Mouse (Mus musculus): ENCODE results near the gene Dhdds. TPM values are rescaled to one million over a fixed set of nuclear protein-coding genes. Genes with fewer than 3 reads are reported as not detected.

Dhdds gene
- 34.9 and 38.1 TPM in 2 replicates for polyA plus RNA-seq (2014; fragmentation: Nextera tagmentation; extraction: Ambion mirVana)

DNA sequence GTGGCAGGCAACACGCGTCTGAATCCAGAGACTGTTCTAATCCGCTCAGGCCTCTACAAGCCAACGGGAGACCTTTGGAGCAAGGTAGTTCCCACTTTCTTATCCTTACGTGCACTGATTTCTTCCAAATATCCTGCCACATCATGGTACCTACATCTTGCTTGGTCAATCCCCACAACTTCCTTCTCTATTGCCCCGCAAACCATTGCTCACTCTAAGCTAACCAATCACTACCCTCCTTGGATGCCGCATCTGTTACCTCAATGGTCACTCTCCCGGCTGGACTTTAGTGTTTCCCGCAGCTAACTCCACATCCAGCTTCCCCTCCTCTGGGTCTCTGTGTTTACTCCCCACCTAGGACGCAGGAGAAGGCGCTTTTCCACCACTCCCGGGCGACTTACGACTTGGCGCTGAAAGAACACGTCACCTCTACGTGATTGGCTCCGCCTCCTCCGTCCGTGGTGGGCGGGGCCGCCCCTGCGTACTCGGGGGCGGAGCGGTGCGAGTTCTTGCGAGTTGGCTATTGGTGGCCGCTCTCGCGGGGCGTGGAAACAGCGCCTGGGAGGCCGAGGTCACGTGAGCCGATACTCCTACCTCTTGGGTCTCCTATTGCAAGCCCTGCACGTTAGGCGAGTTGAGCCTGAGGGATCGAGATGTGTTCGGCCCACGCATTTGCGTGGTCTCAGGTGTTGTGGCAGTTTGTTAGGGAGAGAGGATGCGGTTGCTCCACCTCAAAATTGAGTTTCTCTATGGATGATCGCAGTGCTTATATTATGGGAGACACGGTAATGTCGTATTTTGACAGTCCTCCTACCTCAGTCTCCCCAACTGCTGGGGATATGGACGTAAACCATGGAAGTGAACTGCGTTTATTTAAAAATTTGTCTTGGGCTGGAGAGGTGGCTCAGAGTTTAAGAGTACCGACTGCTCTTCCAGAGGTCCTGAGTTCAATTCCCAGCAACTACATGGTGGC is at the start of gene Dhdds:
TSS of gene Dhdds (minus strand) at position 453 of the 973 bp plus-strand sequence.
- H3K27me3 ChIP-seq (ENCODE audit: control insufficient read depth, insufficient read depth, low read length), result no peaks in the 10 kb centered on the region
- no peaks in the 10 kb centered on the region for H3K4me1 ChIP-seq (replicated peaks; ENCODE audit: control insufficient read depth, insufficient read depth, low read length)
- whole genome bisulfite sequencing, result 1% methylated on average over 49 of the region's 49 CpGs
- H3K27ac ChIP-seq (ENCODE audit: low read depth, low read length), result no peak within 1 kb of the TSS
- H3K9ac ChIP-seq (ENCODE audit: low read depth, low read length), result peak within 1 kb of the TSS; percentile 57; the same call in 1 of the 2 replicates
- DNase-seq (ENCODE audit: low spot score) (peak; percentile 100), ATAC-seq (ENCODE audit: low FRiP score) (peak; percentile 98)
- no peaks in the 10 kb centered on the region for H3K9me3 ChIP-seq (ENCODE audit: control insufficient read depth, low read length)
- no peaks in the 10 kb centered on the region for H3K36me3 ChIP-seq (ENCODE audit: control insufficient read depth, insufficient read depth, low read length)
- peak within 1 kb of the TSS; percentile 66 for H3K4me3 ChIP-seq (ENCODE audit: low read depth, low read length)
- H3K4me2 ChIP-seq (replicated peaks; ENCODE audit: low read depth, low read length), result peak within 1 kb of the TSS; percentile 69

DNA sequence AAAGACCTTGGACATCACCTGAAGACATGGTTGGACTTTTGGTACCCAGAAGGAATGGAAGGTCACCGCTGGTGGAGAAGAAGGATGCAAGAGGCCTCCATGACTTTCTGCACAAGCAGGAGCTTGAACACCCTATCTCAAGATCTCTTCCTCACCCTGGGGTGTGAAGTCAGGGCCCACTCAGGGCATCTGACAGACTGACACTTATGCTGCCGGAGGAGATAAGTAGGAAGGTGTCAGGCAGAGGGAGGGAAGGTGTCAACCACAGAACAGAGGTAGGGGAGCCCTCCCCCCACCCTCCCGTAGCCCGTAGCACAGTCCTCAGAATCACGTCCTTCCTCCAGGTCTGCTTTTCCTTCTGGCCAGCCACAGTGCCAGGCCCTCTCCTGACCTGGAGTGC is 46.9 kb upstream of the Dhdds start:
- no peaks in the 10 kb centered on the region for H3K27me3 ChIP-seq (ENCODE audit: control insufficient read depth, insufficient read depth, low read length)
- H3K4me3 ChIP-seq (ENCODE audit: low read depth, low read length), result no peak overlapping the region
- DNase-seq (ENCODE audit: low spot score), result no peak
- H3K4me2 ChIP-seq (replicated peaks; ENCODE audit: low read depth, low read length), result no peak overlapping the region
- H3K9ac ChIP-seq (ENCODE audit: low read depth, low read length), result no peak overlapping the region
- WGBS, result 69% methylated on average over 5 of the region's 5 CpGs
- no peak for ATAC-seq (ENCODE audit: low FRiP score)
- H3K27ac ChIP-seq (ENCODE audit: low read depth, low read length), result no peak overlapping the region
- H3K9me3 ChIP-seq (ENCODE audit: control insufficient read depth, low read length), result no peaks in the 10 kb centered on the region
- H3K36me3 ChIP-seq (ENCODE audit: control insufficient read depth, insufficient read depth, low read length), result no peaks in the 10 kb centered on the region
- no peaks in the 10 kb centered on the region for H3K4me1 ChIP-seq (replicated peaks; ENCODE audit: control insufficient read depth, insufficient read depth, low read length)

DNA sequence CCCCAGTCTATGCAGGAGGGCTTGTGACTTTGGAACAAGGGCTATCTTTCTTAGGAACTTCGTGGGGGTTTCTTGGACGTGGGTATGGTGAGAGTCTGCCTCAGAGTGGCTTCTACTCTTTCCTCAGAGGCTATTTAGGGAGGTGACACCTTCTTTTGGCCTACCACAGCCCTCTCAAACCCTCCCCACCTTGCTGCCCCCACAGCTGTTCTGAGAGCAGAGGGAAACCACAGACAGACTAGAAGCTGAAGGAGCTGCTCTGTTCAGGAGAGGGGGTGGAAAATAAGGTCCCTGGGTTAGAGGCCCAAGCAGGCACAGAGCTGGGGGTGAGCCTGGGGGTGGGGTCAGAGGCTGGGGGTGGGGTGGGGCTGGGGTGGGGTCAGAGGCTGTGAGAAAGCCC is 42.3 kb upstream of the Dhdds start:
- Histone ChIP-seq H3K4me1 (replicated peaks; ENCODE audit: control insufficient read depth, insufficient read depth, low read length) (0 out of 2 replicates have a peak, but pooled peaks cover 2% of the 10 kb centered on the region), H3K9ac (ENCODE audit: low read depth, low read length) (no peak overlapping the region), H3K9me3 (ENCODE audit: control insufficient read depth, low read length) (no peaks in the 10 kb centered on the region), H3K36me3 (ENCODE audit: control insufficient read depth, insufficient read depth, low read length) (no peaks in the 10 kb centered on the region), H3K4me3 (ENCODE audit: low read depth, low read length) (no peak overlapping the region), H3K27ac (ENCODE audit: low read depth, low read length) (no peak overlapping the region), H3K4me2 (replicated peaks; ENCODE audit: low read depth, low read length) (no peak overlapping the region), H3K27me3 (ENCODE audit: control insufficient read depth, insufficient read depth, low read length) (no peaks in the 10 kb centered on the region)
- ATAC-seq (ENCODE audit: low FRiP score) (no peak), DNase-seq (ENCODE audit: low spot score) (no peak)
- WGBS, result 73% methylated on average over 2 of the region's 2 CpGs

DNA sequence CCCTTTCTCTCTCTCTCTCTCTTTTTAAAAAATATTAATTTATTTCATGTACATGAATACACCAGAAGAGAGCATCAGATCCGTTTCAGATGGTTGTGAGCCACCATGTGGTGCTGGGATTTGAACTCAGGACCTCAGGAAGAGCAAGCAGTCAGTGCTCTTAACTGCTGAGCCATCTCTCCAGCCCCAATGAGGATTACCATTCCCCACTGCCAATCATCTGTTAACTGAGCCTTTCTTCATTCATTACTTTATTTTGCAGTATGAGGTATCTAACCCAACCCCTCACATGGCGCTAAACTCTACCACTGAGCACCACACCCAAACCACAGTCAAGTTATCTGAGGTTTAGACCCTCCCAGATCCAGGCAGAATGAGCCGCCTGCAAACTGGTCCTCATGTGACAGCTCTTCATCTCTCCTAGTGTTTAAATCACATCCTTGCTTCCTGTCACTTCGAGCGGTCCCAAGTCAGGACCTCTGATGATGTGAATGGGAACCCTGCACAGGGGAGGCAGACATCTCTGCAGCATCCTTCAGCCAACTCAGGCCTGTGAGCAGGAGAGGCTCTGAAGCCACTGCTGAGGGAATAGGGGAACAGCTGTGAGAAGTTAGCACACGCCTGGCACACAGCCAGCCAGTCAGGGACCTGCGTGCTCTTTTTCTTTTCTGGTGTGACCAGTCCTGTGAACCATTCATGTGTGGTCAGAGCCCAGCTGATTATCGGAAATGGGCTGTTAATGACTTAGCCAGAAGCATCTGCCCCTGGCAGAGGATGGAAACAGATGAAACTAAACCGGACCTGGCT is 40.8 kb upstream of the Dhdds start:
- Histone ChIP-seq H3K9me3 (ENCODE audit: control insufficient read depth, low read length) (no peaks in the 10 kb centered on the region), H3K36me3 (ENCODE audit: control insufficient read depth, insufficient read depth, low read length) (no peaks in the 10 kb centered on the region), H3K4me2 (replicated peaks; ENCODE audit: low read depth, low read length) (no peak overlapping the region), H3K4me1 (replicated peaks; ENCODE audit: control insufficient read depth, insufficient read depth, low read length) (0 out of 2 replicates have a peak, but pooled peaks cover 2% of the 10 kb centered on the region), H3K9ac (ENCODE audit: low read depth, low read length) (0 out of 2 replicates have a peak overlapping the region, but pooled peaks have one; percentile 4), H3K27ac (ENCODE audit: low read depth, low read length) (0 out of 2 replicates have a peak overlapping the region, but pooled peaks have one; percentile 30), H3K27me3 (ENCODE audit: control insufficient read depth, insufficient read depth, low read length) (no peaks in the 10 kb centered on the region), H3K4me3 (ENCODE audit: low read depth, low read length) (no peak overlapping the region)
- WGBS, result 65% methylated on average over 9 of the region's 9 CpGs
- DNase-seq (ENCODE audit: low spot score), result peak; percentile 38
- ATAC-seq (ENCODE audit: low FRiP score), result no peak

DNA sequence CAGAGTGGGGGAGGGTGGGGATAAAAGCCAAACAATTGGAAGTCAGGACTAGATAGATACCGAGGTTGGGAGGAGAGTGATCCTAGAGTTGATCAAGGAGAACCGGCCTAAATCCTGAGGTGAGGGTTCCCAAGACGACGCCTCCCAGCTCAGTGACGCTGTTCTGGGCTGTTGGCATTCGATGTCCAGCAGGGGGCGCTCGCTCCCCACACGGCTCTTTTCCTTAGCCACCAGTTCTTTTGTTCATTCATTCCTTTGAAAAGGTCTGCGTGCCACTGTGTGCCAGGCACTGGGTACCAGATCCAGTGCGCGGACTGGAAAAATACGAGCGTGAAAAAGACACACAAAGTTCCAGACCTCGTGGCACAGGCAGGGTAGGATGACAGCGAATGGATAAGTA is 35.2 kb upstream of the Dhdds start:
- no peak overlapping the region for H3K4me2 ChIP-seq (replicated peaks; ENCODE audit: low read depth, low read length)
- 5% methylated on average over 16 of the region's 16 CpGs for WGBS

DNA sequence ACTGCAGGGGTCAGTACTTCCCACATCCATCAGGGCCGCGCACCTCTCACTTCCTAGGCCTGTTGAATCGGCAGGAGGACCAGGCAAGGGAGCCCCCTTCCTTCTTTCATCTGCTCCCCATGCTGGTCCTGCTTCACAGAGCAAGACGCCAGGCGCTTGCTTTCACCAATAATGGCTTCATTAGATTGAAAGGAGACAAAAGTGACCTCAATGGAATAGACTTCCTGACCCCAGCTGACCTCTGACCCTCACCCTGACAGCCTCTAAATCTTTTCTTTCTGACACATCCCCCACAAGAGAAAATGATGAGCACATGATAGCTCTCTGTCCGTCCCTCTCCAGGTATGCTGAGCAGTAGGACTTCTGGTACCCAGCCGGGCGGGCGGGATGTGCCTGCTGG is 25.1 kb upstream of the Dhdds start:
- DNase-seq (ENCODE audit: low spot score) (no peak), ATAC-seq (ENCODE audit: low FRiP score) (no peak)
- H3K4me1 ChIP-seq (replicated peaks; ENCODE audit: control insufficient read depth, insufficient read depth, low read length), result no peaks in the 10 kb centered on the region
- no peak overlapping the region for H3K4me2 ChIP-seq (replicated peaks; ENCODE audit: low read depth, low read length)
- H3K9me3 ChIP-seq (ENCODE audit: control insufficient read depth, low read length), result no peaks in the 10 kb centered on the region
- H3K27ac ChIP-seq (ENCODE audit: low read depth, low read length), result no peak overlapping the region
- H3K4me3 ChIP-seq (ENCODE audit: low read depth, low read length), result no peak overlapping the region
- no peaks in the 10 kb centered on the region for H3K27me3 ChIP-seq (ENCODE audit: control insufficient read depth, insufficient read depth, low read length)
- H3K36me3 ChIP-seq (ENCODE audit: control insufficient read depth, insufficient read depth, low read length), result no peaks in the 10 kb centered on the region
- WGBS, result 20% methylated on average over 9 of the region's 9 CpGs
- no peak overlapping the region for H3K9ac ChIP-seq (ENCODE audit: low read depth, low read length)

More for the DNA sequence above, 35.2 kb upstream of the Dhdds start:
- peak; percentile 93 for DNase-seq (ENCODE audit: low spot score)
- Histone ChIP-seq H3K36me3 (ENCODE audit: control insufficient read depth, insufficient read depth, low read length) (no peaks in the 10 kb centered on the region), H3K4me1 (replicated peaks; ENCODE audit: control insufficient read depth, insufficient read depth, low read length) (no peaks in the 10 kb centered on the region), H3K4me3 (ENCODE audit: low read depth, low read length) (no peak overlapping the region), H3K9ac (ENCODE audit: low read depth, low read length) (no peak overlapping the region), H3K27ac (ENCODE audit: low read depth, low read length) (no peak overlapping the region), H3K9me3 (ENCODE audit: control insufficient read depth, low read length) (no peaks in the 10 kb centered on the region), H3K27me3 (ENCODE audit: control insufficient read depth, insufficient read depth, low read length) (no peaks in the 10 kb centered on the region)
- peak; percentile 27; the same call in 1 of the 2 replicates for ATAC-seq (ENCODE audit: low FRiP score)

DNA sequence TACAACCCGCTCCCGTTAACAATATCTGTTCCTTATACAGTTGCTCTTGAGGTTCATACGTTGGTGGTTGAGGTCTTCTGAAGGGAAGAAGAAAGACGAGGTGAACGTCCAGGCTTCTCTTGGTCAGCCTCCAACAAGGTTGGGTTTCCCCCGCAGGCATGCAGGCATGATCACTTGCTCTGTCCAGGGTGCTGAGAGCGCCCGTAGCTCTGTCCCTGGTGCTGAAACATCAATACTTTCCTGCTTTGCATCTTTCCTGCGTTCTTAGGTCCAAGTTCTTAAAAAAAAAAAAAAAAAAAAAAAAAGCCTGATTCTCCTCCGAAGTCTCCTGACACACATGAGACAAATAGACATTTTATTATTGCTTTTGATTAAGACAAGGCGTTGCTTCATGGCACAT is 19.9 kb upstream of the Dhdds start:
- Histone ChIP-seq H3K9me3 (ENCODE audit: control insufficient read depth, low read length) (no peaks in the 10 kb centered on the region), H3K27ac (ENCODE audit: low read depth, low read length) (peak overlapping the region; percentile 84; the same call in 1 of the 2 replicates), H3K9ac (ENCODE audit: low read depth, low read length) (0 out of 2 replicates have a peak overlapping the region, but pooled peaks have one; percentile 3), H3K4me2 (replicated peaks; ENCODE audit: low read depth, low read length) (peak overlapping the region; percentile 53; the same call in 1 of the 2 replicates), H3K36me3 (ENCODE audit: control insufficient read depth, insufficient read depth, low read length) (no peaks in the 10 kb centered on the region), H3K4me1 (replicated peaks; ENCODE audit: control insufficient read depth, insufficient read depth, low read length) (peaks cover 21% of the 10 kb centered on the region; the same call in 1 of the 2 replicates), H3K4me3 (ENCODE audit: low read depth, low read length) (no peak overlapping the region), H3K27me3 (ENCODE audit: control insufficient read depth, insufficient read depth, low read length) (no peaks in the 10 kb centered on the region)
- WGBS, result 3% methylated on average over 11 of the region's 11 CpGs
- peak; percentile 86 for DNase-seq (ENCODE audit: low spot score)
- no peak for ATAC-seq (ENCODE audit: low FRiP score)

DNA sequence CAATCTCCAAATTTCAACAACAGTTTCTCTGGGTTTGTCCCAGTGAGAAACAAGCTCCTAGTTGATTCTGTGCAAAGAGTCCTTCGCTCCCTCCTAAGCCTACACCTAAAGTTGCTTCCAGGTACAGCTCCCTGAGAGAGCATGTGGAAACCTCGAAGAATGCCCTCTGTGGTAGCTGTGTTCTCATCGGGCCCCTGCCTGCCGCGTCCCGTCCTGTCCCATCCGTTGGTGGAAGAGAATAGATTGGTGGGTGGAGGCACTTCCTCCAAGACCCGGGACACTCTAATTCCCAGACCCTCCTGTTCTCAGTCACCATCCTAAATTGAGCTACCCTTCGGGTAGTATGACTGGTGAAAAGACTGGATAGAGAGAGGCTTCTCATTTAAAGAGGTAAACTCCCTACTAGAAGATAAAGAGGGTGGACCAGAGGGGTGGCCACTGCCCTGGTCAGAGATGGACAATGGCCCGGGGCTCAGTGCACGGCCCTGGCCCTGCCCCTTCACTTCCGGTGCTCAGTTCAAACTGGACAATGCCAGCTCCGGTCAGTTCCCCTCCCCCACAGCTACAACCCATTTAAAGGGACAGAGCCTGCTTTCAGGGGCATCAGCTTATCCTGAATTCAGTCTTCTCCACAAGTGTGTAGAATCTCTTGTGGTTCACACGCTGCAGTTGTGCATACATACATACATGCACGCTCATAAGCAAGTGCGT is 19.1 kb upstream of the Dhdds start:
- peak overlapping the region; percentile 84 for H3K27ac ChIP-seq (ENCODE audit: low read depth, low read length)
- H3K4me1 ChIP-seq (replicated peaks; ENCODE audit: control insufficient read depth, insufficient read depth, low read length), result peaks cover 21% of the 10 kb centered on the region; the same call in 1 of the 2 replicates
- ATAC-seq (ENCODE audit: low FRiP score), result peak; percentile 65

More for the DNA sequence above, 19.1 kb upstream of the Dhdds start:
- WGBS, result 2% methylated on average over 16 of the region's 16 CpGs
- H3K4me3 ChIP-seq (ENCODE audit: low read depth, low read length), result peak overlapping the region; percentile 29
- no peaks in the 10 kb centered on the region for H3K27me3 ChIP-seq (ENCODE audit: control insufficient read depth, insufficient read depth, low read length)
- peak overlapping the region; percentile 42 for H3K9ac ChIP-seq (ENCODE audit: low read depth, low read length)
- peak overlapping the region; percentile 53 for H3K4me2 ChIP-seq (replicated peaks; ENCODE audit: low read depth, low read length)
- peak; percentile 84 for DNase-seq (ENCODE audit: low spot score)
- H3K36me3 ChIP-seq (ENCODE audit: control insufficient read depth, insufficient read depth, low read length), result no peaks in the 10 kb centered on the region
- no peaks in the 10 kb centered on the region for H3K9me3 ChIP-seq (ENCODE audit: control insufficient read depth, low read length)

Measured in hindbrain, embryonic 11.5 days (tissue).